Mouse (Mus musculus) layer of hippocampus, postnatal 25 days (tissue): ENCODE measurements around the gene Eras. TPM values are rescaled to one million over a fixed set of nuclear protein-coding genes. Genes with fewer than 3 reads are reported as not detected.
A peak's percentile ranks its signal among the peaks of the same experiment; 100 is the strongest.
"Not testable (repeated sequence)": the region's sequence is repeated elsewhere in the genome, so short reads cannot be mapped to it uniquely, and the experiment has no call there.

Source experiments
- DNase-seq, 2 experiments: peaks; one replicate each; pipeline ENCODE4 v3.0.0; 2022; ENCODE audit warnings: mixed read lengths in 2 of 2, low spot score in 1 of 2; ENCODE audit errors: extremely low spot score in 1 of 2
- total RNA-seq, 2 experiments: library from RNA; stranded (reverse); gene quantifications; 2 replicates each; pipeline ENCODE4 v1.2.3; 2021

Eras gene
- total RNA-seq: not detected

DNA sequence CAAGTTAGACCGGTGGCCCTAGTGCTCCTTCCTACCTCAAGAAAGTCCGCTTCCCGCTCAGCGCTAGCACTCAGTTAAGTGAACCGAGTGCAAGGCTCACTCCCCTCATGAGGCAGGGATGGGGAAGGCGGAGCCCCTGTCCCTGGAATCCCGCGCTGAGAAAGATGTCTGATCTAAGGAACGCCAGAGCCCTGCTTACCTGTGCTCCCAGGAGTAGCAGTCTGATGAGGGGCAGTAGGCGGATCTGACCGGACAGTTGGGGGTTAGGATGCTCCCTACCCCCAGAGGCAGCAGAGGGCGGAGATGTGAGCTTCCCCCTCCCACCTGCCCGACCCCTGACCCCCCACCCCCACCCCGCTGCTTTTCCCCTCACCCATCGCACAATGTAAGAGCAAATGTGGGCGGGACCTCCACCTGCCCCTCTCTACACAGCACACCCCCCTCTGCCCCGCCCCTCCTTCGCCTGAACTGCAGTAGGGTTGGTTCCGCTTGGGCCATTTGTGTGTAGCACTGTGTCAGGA is at the start of gene Eras:
Gene Eras, minus strand, starts transcription at position 338 of the 521 bp plus-strand sequence.
- no peak for DNase-seq

DNA sequence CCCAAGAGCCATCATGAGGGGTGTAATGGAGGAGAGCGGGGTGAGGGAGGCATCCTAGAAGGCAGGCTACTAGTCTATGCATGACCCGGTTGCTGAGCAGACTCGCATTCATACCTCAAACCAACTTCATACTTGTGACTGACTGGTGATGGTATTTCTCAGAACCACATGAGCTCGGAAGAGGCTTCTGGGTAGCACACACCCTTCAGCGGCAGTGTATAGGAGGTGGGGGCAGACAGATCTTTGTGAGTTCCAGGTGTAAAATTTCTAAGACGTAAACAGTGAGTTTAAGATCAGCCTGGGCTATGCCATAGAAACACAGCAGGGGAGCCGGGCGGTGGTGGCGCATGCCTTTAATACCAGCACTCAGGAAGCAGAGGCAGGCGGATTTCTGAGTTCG is 49.5 kb upstream of the Eras start, which contains the start of gene Gata1:
Gene Gata1, minus strand, starts transcription at position 180 of the 400 bp plus-strand sequence.
- DNase-seq: no peak

DNA sequence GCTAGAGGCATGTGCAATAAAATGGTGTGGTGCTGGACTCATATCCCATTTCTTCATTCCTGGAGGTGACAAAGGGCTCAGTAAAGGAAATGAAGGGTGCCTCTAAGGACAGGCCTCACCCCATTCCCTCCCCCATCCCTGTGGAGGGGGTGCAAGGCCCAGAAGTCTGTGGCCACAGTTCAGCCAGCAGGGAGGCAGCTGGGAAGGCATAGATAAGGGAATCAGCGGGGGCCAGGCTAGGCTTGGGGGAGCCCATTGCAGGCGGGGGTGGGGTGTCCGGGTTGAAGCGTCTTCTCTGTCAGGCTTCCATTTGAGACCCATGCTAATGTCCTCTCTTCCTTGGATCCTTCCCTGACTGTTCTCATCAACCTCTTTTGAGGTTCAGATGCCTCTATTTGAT is 42.9 kb upstream of the Eras start:
- no peak for DNase-seq

DNA sequence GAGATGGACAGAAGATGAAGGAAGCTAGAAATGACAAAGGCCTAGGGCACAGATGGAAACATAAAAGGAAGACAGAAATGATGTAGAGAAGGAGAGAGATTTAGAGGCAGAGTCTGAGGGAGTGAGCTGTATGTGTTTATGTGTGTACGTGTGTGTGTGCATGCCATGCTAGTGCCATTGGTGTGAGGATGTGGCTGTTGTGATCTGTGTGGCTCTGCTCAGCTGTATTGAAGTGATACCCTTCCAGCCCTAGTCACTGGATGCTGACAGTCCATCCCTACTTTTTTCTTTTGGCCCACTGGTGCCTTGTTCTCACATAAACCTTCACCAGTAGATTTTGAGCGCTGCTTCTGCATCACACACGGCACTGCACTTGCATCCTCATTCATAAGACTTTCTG is 40.5 kb upstream of the Eras start:
- no peak for DNase-seq

DNA sequence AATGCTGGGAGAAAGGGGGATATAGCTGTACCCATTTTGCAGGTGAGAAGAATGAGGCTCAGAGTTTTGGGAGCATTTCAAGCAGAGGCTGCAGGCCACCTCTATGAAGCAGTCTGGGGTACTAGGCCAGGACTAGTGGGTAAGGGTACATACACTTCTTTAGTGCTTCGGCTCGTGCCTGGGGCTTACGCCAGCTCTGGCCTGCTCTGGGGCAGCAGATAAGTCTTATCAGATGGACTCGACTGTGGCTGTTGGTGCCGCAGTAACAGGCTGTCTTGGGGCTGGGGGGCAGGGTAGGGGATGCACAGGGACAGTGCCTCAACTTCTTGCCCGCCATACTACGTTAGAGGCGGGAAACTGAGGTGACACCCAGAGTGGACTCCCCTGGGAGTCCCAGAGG is 39.8 kb upstream of the Eras start:
- no peak for DNase-seq

DNA sequence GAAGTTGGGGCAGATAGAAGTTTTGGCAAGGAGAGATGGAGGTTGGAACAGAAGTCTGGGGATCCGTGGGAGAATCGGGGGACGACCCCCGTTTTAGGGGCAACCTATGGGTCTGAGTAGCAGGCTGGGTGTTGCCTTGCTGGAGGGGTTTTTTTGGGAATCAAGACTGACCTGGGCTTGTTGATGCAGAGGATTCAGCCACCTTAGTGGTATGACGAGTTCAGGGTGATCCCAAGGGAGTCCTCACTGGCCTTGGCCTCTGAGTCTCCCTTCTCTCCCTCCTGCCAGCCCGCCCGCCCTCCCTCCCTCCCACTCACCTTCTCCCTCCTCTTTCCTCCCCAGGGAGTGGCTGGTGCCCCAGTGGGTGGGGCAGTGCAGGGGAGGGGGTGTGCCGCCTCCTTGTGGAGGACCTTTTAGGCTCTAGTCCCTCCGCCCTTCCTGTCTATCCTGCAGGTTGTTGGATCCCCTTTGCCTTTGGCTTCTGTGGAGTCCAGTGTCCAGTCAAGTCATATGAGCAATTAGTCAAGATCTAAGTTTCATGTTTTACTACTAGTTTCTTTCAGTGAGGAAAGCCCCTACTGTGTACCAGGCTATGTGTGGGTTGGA is 39.3 kb upstream of the Eras start:
- DNase-seq: no peak

DNA sequence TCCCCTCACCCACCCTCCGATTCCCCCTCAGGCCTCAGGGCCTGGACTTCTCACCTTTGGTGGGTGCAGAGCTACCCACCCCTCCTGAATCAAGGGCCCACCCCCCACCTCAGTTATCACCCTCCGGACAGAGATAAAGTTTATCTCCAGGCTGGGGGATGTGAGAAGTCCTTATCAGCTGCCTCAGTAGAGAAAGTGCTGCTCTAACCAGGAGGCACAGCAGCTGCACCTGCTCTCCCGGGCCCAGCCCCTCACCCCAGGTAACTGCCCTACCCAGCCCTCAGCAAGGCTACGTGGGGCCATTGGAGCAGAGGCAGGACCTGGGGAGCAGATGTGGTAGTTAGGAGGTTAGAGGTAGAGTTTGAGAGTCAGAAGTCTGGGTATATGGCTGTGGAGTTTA is 37.8 kb upstream of the Eras start:
- no peak for DNase-seq

DNA sequence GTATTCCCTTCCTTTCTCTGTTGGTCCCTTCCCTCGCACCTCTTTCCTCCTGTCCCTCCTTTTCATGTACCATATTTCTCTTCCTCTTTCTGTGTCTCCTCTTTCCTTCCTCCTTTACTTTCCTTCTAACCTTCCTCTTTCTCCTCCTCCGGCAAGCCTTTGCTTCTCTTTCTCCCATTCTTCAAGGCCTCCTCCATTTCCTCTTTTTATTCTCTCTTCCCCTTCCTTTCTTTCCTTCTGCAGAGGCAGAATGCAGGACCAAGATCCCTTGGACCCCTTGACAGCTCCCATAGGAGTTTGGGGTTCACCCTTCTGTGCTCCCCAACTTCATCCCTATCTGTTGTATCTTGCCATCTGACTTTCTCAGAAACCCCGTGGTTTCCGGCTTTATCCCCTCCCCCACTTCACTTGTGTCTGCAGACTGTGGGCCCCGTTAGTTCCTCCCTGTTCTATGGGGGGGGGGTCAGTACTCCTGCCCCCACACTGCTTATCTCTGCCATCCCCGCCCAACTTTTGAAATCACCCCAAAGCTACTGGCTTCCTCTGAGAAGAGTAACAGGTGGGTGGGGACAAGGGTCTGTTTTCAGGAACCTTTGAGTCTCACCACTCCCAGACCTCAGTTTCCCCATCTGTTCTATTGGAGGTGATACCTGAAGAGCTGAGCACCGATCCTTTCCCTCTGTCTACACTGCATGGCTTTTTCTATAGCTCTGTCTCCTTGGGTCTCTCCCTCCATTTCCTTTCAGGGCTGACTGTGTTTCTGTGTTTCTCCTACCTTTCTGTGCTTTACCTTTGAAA is 35.6 kb upstream of the Eras start:
- no peak for DNase-seq

DNA sequence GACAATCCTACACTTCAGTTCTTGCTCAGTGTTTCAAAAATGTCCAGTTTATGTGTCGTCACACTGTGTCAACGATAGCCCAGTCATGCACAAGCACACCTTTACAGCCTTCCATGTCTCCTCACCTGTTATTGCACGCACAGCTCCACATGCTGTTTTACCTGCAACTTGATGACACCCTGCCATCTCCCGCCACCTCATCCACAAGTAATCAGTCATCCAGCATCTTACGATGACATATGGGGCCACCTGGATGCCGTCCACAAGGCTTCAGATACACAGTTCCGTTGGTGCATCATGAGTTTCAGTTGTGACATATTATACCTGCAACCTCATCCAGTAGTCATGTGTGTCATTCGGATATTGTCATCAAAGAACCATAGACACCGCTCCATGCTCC is 30.5 kb upstream of the Eras start:
- DNase-seq: no peak

DNA sequence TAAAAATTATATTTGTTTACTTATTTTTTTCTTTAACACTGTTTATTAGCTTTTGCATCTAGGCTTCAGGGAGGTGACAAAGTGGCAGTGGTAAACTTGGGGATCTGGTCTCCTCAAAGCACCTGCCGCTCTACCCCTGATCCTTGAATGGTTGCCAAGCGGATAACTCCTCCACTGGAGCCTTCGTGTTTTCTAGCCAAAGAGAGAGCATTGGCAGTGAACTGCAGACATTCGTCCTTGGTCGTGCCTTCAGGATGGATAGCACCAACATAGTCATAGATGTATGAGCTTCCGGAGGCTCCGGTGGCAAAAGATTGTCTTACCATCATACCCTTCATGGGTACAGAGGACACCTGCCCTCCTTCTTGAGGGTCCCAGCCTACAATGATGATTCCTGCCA is 21.7 kb upstream of the Eras start:
- DNase-seq: no peak

DNA sequence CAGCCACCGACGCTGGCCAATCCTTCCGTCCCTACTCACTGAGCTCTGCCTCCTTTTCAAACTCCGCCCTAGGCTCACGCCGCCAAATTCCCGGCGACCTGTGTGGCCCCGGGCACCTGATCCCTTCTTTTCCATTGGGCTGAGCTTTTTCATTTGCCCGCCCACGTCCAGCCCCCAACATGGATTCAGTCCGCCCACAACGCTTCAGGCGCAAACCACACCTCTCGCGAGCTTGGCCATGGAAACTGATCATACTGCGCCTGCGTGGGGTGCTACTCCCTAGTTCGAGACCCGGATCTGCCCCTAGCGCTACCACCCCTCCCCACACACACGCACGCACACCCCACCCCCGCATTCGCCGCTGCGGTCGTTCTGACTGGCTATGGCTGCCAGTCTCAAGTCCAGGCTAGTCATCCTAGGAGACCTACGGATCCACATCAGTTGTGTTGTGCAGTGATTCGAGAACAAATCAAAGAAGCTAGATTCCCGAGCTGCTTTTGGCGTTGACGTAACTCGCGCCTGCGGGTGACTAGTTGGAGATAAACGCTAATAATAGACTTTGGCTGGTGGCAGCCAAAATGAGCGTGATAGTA is 19.6 kb upstream of the Eras start:
- peak; percentile 70 to 82 for DNase-seq

DNA sequence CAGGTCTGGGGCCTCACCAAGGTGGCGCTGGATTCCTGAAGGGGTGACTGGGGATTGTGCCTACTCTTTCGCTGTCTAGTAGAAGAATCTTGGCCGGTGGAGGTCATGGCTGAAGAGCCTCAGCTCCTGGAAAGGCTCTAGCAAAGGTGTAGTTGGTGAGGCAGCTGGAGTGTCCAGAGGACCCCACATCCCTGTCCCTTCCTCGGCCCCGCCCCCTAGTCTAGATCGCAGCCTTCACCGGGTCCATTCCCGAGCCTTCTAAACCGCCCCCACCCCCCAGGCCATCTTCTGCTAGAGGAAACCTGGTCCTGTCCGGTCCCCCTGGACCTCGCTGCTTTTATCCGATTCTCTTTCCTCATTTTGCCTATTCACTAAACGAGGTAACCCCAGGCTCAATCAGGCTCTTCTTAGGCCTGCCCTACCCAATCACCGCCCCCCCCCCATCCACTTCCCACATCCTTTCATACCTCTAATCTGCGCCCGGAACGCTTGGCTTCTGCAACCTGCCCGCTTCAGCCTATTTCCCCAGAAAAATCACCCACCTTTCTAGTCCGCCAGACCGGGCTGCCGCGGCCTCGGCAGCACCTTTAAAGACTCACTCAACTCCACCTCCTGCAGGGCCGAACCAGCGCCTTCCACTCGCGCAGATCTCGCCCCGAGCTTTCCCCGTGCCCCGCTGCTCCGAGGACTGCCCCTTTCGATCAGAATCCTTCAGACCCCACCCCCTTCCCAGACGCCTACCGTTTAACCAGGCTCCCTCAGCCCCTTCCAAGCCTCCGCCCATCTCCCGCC is 18.9 kb upstream of the Eras start, which contains the start of gene Hdac6:
Gene Hdac6, minus strand, starts transcription at position 782 of the 792 bp plus-strand sequence.
- no peak for DNase-seq

DNA sequence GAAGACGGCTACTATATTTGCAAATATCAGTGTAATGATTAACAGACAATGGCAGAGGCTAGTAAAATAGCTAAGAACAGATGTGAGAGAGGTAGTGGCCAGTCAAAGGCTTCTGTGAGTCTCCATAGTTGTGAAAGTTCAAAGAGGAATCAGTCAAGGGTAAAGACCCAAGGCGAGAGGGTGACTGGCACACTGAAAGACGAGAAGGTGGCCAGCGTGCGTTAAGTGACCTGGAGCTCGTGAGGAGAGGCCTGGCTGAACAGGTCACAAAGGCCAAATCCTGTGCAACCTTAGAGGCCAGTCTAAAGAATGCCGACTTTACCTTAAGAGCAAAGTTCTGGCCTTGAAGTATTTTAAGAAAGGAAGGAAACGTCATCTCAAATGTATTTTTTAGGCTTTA is 17.2 kb upstream of the Eras start:
- no peak for DNase-seq

DNA sequence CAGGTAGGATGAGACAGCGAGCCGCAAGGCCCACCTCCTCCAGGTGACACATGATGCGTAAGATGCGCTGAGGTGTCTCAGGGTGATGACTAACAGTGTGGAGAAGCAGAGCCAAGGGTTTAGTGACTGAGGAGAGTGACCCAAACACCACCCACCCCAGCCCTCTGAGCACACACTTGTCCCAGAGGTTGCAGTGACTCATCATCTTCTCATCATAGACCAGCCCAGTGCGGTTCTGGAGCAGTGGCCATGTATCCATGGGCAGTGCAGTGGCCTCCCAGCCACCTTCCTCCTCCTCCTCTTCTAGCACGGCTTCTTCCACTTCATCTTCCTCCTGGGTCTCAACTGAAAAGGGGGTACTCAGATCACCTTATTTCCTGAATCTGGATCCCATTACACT is 9.3 kb upstream of the Eras start:
- no peak for DNase-seq

DNA sequence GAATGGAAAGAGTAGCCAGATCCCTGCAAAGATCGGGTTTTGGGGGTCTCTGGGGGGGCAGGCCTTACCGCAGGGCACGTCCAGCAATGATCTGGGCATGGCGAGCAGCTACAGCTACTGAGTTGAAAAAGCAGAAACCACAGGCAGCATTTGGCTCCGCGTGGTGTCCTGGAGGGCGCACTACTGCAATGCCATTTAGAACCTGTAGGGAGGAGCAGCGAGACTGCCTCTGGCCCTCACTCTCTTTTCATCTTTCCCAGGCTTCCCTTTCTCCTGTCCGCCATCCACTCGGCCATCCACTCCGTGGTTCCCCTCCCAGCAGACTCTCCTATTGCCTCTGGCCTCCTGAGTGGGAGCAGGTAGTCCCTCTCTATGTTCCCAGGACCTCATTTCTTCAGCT is 8.5 kb upstream of the Eras start:
- DNase-seq: no peak

DNA sequence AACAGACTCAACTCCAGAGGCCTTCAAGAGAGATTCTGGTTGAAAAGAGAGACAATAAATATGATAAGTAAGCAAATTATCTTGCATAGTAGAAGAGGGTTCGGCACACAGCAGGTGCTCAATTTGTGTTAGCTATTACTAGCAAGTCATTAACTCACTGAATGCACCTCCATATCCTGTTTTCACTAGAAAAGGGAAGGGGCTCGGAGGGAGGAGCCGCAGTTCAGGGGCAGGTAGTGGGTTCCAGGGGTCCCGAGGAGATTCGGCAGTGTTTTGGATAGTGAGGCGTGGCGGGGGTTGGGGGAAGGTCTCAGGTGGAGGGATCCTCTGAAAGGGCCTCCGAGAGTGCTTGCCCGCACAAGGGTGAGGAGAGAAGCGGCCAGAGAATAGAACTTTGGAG is 1.3 kb downstream of the Eras start:
- DNase-seq: no peak

DNA sequence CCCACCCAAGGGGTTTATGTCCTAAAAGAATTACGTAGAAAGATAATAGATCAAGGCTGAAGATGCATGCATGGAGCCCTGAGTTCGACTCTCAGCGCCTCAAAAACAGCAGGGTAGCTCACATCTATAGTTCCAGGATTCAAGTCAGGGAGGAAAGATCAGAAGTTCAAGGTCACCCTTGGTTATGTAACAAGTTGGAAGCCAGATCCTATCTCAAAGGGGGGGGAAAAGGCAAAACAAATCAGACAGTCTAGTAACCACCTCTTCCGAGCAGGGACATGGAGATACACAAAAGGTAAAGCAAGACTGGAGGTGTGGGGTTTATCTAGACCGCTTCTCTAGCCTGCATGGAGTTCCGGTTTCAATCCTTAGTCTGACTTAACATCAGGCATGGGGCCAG is 2.1 kb downstream of the Eras start:
- no peak for DNase-seq

DNA sequence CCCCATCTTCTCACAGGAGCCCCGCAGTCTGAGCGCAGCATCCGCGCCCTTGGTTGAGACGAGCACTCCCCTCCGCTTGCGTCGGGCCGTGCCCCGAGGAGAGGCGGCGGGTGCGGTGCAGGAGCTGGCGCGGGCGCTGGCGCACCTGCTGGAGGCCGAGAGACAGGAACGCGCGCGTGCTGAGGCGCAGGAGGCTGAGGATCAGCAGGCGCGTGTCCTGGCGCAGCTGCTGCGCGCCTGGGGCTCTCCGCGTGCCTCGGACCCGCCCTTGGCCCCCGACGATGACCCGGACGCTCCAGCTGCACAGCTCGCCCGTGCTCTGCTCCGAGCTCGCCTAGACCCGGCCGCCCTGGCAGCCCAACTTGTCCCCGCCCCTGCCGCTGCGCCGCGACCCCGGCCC is 6.4 kb downstream of the Eras start:
- DNase-seq: no peak

DNA sequence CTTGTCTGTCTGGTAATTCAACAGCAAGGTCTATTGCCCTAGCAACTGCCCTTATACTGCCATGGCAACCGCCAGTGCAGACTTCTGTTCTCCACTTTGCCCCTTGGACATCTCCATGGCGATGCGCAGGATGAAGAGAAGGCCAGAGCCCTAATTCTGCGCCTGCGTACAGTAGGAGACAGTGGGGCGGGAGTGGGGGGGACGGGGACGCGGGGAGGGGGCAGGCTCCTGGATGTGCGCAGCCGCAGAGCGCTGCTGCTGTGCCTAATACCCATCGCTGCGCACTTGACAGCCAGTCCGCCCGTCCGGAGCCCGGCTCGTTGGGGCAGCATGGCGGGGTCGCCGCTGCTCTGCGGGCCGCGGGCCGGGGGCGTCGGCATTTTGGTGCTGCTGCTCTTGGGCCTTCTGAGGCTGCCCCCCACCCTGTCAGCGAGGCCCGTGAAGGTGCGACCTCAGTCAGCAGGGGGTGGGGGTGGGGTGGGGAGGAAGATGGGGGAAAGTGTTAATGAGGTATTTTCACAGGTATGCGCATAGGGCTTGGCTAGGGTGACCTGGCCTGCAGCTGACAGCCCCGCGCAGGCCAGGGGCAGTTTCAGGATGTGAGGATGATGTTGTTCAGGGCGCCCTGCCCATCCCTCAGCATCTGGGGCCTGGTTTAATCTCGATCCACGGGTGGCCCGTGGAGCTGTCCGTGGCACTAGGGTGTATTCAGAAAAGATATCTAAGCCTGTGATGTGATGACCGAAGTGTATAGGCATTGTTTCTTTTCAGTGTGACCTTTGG is 8.6 kb downstream of the Eras start, which contains the start of gene Pcsk1n:
Gene Pcsk1n, plus strand, starts transcription at position 222 of the 783 bp plus-strand sequence.
- peak in 1 of 2 experiments; percentile 41 for DNase-seq

DNA sequence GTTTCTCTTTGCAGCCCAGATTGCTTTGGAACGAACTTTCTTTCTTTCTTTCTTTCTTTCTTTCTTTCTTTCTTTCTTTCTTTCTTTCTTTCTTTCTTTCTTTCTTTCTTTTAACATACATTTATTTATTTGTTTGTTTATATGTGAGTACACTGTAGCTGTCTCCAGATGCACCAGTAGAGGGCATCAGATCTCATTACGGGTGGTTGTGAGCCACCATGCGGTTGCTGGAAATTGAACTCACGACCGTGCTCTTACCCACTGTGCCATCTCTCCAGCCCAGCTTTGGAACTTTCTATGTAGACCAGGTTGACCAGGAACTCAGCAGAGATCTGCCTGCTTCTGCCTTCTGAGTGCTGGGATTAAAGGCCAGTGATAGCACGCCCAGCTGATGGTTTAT is 10.4 kb downstream of the Eras start:
- DNase-seq: not testable (repeated sequence)
